Mouse (Mus musculus) limb, embryonic 11.5 days (tissue): ENCODE measurements around the gene Cnot11. TPM values are rescaled to one million over a fixed set of nuclear protein-coding genes. Genes with fewer than 3 reads are reported as not detected.

Experiments
- ATAC-seq: fragments of 200-750 bp; cut with Nextera tagmentation; 2 replicates; pipeline ENCODE4 v1.8.0; 2017; ENCODE audit warnings: low read depth; ENCODE audit not compliant: insufficient number of reproducible peaks, low FRiP score, low TSS enrichment
- DNase-seq: peaks from one replicate; pipeline ENCODE4 v3.0.0-alpha.2; 2015; ENCODE audit warnings: low spot score
- H3K27ac ChIP-seq: fragments of 300-500 bp; sonication (generic); replicated peaks from 2 replicates; pipeline ENCODE4 v1.5.1; 2014; ENCODE audit warnings: low read depth, mild to moderate bottlenecking, low read length
- H3K27me3 ChIP-seq: fragments of 300-500 bp; sonication (generic); 2 replicates; pipeline ENCODE4 v1.6.1; 2014; ENCODE audit warnings: mild to moderate bottlenecking, low read length, mixed read lengths; ENCODE audit not compliant: control insufficient read depth, insufficient read depth
- H3K36me3 ChIP-seq: fragments of 300-500 bp; sonication (generic); 2 replicates; pipeline ENCODE4 v1.6.1; 2014; ENCODE audit warnings: mild to moderate bottlenecking, low read length, moderate library complexity, mixed read lengths; ENCODE audit not compliant: control insufficient read depth, insufficient read depth
- H3K4me1 ChIP-seq: fragments of 300-500 bp; sonication (generic); 2 replicates; pipeline ENCODE4 v1.6.1; 2014; ENCODE audit warnings: low read length, mixed read lengths; ENCODE audit not compliant: control insufficient read depth, insufficient read depth
- H3K4me2 ChIP-seq: fragments of 300-500 bp; sonication (generic); 2 replicates; pipeline ENCODE4 v1.6.1; 2014; ENCODE audit warnings: low read depth, mild to moderate bottlenecking, moderate library complexity; ENCODE audit not compliant: severe bottlenecking
- H3K4me3 ChIP-seq: fragments of 300-500 bp; sonication (generic); 2 replicates; pipeline ENCODE4 v1.5.1; 2014; ENCODE audit warnings: low read depth, low read length
- H3K9ac ChIP-seq: fragments of 300-500 bp; sonication (generic); 2 replicates; pipeline ENCODE4 v1.6.1; 2014; ENCODE audit warnings: mild to moderate bottlenecking, low read length
- H3K9me3 ChIP-seq: fragments of 300-500 bp; sonication (generic); 2 replicates; pipeline ENCODE4 v1.6.1; 2016; ENCODE audit warnings: low read length; ENCODE audit not compliant: control insufficient read depth
- WGBS: fragments of 180-500 bp; shearing (Covaris S2); extraction: QIAGEN DNeasy Blood & Tissue Kit; methylation state at CpG from one replicate; pipeline ENCODE4 v1.1.7; 2014; 5-methylcytosine and 5-hydroxymethylcytosine counted together
- polyA plus RNA-seq: library from polyadenylated mRNA; unstranded; fragments of >200 nt; fragmentation: Nextera tagmentation; extraction: Ambion mirVana; gene quantifications from 2 replicates; pipeline ENCODE4 v1.2.1, GENCODE M21; 2014

The Cnot11 gene
- polyA plus RNA-seq, 1 experiment from 2014 or later: 31.4 TPM

DNA sequence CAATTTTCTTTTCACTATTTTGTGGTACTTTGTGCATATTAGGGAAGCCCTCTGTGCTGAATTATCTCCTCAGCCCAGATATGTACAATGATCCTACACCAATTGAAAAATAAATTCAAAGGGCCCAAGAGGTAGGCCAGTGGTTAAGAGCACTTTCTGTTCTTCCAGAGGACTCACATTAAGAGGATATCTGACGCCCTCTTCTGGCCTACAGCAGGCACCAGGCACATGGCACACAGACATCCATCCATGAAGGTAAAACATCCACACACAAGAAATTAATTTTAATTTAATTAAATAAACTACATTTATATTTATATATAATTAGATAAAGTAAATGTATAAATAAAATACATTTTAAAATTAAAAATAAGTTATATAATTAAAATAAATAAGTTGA is 30.5 kb upstream of the Cnot11 start:
- Histone ChIP-seq H3K4me3 (no peak overlapping the region), H3K4me2 (no peak overlapping the region), H3K4me1 (no peaks in the 10 kb centered on the region), H3K27ac (no peak overlapping the region), H3K36me3 (no peaks in the 10 kb centered on the region), H3K9ac (no peak overlapping the region), H3K9me3 (no peaks in the 10 kb centered on the region), H3K27me3 (no peaks in the 10 kb centered on the region)
- no peak for ATAC-seq
- no peak for DNase-seq
- whole genome bisulfite sequencing: 16% methylated on average over 1 of the region's 1 CpGs

DNA sequence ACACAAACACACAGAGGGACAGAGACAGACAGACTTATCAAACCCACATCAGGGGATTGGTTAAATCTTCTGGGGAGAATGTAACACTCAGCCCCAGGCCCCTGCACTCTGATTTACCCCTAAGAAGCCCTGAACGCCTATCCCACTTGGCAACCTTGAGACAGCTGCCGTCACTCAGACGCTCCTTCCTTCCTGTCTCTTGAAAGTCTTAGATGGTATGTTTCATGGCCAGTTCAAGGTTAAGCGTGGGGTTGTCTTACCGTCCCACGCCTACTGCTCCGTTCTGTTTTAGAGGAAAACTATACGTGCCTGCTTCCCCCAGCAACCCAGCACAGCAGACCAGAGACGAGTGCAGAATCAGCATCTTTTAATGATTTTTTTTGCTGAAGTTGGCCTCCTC is 29.2 kb upstream of the Cnot11 start:
- no peak overlapping the region for H3K9ac ChIP-seq
- no peaks in the 10 kb centered on the region for H3K36me3 ChIP-seq
- no peaks in the 10 kb centered on the region for H3K4me1 ChIP-seq
- no peak overlapping the region for H3K4me2 ChIP-seq
- H3K4me3 ChIP-seq: no peak overlapping the region
- no peaks in the 10 kb centered on the region for H3K9me3 ChIP-seq
- DNase-seq: no peak
- no peak for ATAC-seq
- H3K27me3 ChIP-seq: no peaks in the 10 kb centered on the region
- no peak overlapping the region for H3K27ac ChIP-seq
- WGBS: 76% methylated on average over 9 of the region's 9 CpGs

DNA sequence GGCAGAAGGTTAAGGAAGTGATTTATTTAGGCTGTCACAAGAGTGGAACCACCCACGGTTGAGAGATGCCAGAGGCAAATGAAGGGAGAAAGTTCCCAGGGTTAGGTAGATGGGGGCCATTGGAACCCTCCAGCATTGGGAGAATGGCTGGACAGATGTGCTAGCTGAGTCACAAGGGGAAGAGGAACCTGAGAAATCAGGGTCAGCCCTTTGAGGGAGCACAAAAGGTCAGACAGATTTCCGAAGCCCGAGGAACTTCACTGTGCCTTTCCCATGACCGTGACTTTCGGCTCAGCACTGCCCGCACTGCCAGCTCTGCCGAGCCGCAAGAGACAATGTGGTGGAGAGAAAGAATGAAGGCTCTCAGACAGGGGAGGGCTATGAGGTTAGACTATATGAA is 23.0 kb upstream of the Cnot11 start:
- Histone ChIP-seq H3K9me3 (no peaks in the 10 kb centered on the region), H3K27ac (no peak overlapping the region), H3K4me1 (no peaks in the 10 kb centered on the region), H3K36me3 (no peaks in the 10 kb centered on the region), H3K4me2 (no peak overlapping the region), H3K27me3 (no peaks in the 10 kb centered on the region), H3K9ac (no peak overlapping the region), H3K4me3 (no peak overlapping the region)
- ATAC-seq (no peak), DNase-seq (no peak)
- 68% methylated on average over 8 of the region's 8 CpGs for WGBS

DNA sequence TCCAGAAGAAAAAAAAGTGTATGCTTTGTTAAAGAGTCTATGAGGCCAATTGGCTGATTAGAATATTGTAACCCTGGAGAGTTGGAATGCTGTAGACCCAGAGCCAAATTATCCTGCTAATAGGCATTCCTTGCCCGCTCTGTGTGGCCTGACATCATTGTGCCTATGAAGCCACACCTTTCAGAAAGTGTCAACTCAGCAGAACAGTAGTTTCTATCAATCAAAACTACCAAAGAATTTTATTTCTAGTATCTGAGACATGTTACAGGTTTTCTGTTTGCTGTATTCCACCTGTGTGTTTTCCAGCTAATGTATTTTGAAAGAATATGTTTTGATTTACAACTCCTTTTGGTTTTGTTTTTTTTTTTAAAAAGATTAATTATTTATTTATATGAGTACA is 22.6 kb upstream of the Cnot11 start:
- H3K4me3 ChIP-seq: no peak overlapping the region
- no peak overlapping the region for H3K4me2 ChIP-seq
- WGBS: 67% methylated on average over 1 of the region's 1 CpGs
- H3K36me3 ChIP-seq: no peaks in the 10 kb centered on the region
- DNase-seq (no peak), ATAC-seq (no peak)
- no peaks in the 10 kb centered on the region for H3K4me1 ChIP-seq
- H3K27me3 ChIP-seq: no peaks in the 10 kb centered on the region
- no peaks in the 10 kb centered on the region for H3K9me3 ChIP-seq
- no peak overlapping the region for H3K27ac ChIP-seq
- H3K9ac ChIP-seq: no peak overlapping the region

DNA sequence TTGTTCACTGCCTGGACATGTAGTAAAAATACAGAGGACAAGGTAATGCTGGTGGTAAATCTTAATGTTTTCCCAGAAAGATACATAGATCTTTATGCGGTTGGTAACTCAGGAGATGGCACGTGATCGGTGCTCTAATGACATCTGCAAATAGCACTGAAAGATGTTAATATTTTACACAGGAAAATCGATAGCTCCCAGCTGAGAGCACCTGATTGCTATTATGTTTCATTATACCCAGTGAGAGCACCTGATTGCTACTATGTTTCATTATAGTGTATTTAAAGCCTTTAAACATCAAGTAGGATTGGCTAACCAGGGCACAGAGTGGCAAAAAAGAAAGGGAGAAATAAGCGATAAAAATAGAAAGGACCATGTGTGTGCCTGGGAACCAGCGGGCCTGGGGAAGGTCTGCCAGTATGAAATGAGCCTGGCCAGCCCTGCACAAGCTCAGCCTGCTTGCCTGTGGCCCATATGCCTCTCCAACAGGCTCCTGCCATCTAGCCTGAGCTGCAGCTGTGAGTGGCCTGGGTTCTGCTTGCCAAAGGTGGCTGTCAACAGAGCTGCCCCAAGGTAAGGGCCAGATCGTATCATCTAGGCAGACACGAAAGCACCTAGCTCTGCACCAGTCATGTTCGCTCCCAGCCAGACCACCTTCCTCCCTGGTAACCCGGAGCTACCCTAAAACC is 19.3 kb upstream of the Cnot11 start:
- ATAC-seq (no peak), DNase-seq (no peak)
- H3K4me1 ChIP-seq: no peaks in the 10 kb centered on the region
- H3K4me2 ChIP-seq: no peak overlapping the region
- no peaks in the 10 kb centered on the region for H3K9me3 ChIP-seq
- no peaks in the 10 kb centered on the region for H3K36me3 ChIP-seq
- no peaks in the 10 kb centered on the region for H3K27me3 ChIP-seq
- H3K9ac ChIP-seq: no peak overlapping the region
- H3K4me3 ChIP-seq: no peak overlapping the region
- H3K27ac ChIP-seq: no peak overlapping the region
- 87% methylated on average over 10 of the region's 10 CpGs for WGBS

DNA sequence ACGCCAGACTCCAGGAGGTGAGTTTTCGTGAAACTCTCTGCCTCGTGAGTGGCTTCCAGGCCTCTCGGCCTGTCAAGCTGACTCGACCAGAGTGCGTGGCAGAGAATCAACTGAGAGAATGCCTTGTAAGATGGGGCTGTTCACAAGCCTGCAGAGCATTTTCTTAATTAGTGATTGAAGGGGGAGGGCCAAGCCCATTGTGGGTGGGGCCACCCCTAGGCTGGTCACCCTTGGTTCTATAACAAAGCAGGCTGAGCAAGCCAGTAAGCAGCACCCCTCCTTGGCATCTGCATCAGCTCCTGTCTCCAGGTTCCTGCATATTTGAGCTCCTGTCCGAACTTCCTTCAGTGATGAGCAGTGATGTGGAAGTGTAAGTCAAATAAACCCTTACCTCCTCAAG is 13.5 kb upstream of the Cnot11 start:
- H3K4me3 ChIP-seq: no peak overlapping the region
- no peak overlapping the region for H3K27ac ChIP-seq
- H3K9me3 ChIP-seq: no peaks in the 10 kb centered on the region
- WGBS: 91% methylated on average over 7 of the region's 7 CpGs
- no peak for ATAC-seq
- H3K36me3 ChIP-seq: no peaks in the 10 kb centered on the region
- H3K4me1 ChIP-seq: no peaks in the 10 kb centered on the region
- H3K9ac ChIP-seq: no peak overlapping the region
- H3K4me2 ChIP-seq: no peak overlapping the region
- no peak for DNase-seq
- H3K27me3 ChIP-seq: no peaks in the 10 kb centered on the region

DNA sequence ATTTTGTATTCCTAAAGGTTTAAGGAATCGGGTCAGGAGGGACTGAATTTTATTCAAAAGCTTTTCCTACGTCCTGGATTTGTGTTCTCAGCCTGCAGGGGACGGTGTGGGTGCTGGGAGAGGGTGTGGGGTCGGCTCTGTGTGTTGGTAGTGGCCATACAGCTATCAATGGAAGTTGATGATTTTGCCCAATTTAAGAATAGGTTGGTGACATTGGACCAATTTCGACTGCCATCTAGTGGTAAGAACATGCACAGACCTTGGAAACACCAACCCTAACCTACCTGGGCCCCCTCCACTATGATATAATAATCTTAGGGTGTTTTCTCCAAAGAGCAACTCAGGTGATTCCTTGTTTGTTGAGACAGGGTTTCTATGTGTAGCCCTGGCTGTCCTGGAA is 12.3 kb upstream of the Cnot11 start:
- DNase-seq: no peak

DNA sequence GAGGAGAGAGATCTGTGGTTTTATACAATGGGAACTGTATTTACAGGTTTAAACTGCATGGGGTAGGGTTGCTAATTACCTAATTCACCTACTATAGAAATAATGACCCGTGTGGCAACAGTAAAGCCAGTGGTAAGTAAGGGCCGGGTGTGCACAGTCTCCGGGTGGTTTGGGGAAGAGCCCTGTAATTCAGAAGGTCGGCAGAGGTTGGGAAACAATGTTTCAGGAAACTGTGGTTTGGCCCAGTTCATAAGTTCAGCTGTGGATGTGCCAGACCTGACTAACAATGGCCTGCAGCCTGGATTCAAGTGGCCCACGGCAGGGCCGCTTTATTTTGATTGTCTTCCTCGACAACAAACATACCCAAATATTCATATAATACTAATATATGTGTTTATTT is 9.0 kb upstream of the Cnot11 start:
- Histone ChIP-seq H3K27ac (no peak overlapping the region), H3K9ac (no peak overlapping the region), H3K36me3 (no peaks in the 10 kb centered on the region), H3K4me3 (no peak overlapping the region), H3K4me2 (no peak overlapping the region), H3K4me1 (no peaks in the 10 kb centered on the region), H3K27me3 (no peaks in the 10 kb centered on the region), H3K9me3 (no peaks in the 10 kb centered on the region)
- ATAC-seq (no peak), DNase-seq (no peak)
- WGBS: 75% methylated on average over 7 of the region's 7 CpGs

More for the DNA sequence above, 12.3 kb upstream of the Cnot11 start:
- H3K27ac ChIP-seq: no peak overlapping the region
- H3K4me1 ChIP-seq: no peaks in the 10 kb centered on the region
- H3K4me3 ChIP-seq: no peak overlapping the region
- WGBS: 35% methylated on average over 5 of the region's 5 CpGs
- H3K27me3 ChIP-seq: no peaks in the 10 kb centered on the region
- no peak for ATAC-seq
- no peaks in the 10 kb centered on the region for H3K36me3 ChIP-seq
- no peaks in the 10 kb centered on the region for H3K9me3 ChIP-seq
- H3K4me2 ChIP-seq: no peak overlapping the region
- H3K9ac ChIP-seq: no peak overlapping the region
